Mouse (Mus musculus) ES-CJ7 (cell line): ENCODE results near the gene Acat2.
"Not testable (repeated sequence)": the region's sequence is repeated elsewhere in the genome, so short reads cannot be mapped to it uniquely, and the experiment has no call there.

Source experiments
- DNase-seq: peaks from one replicate; pipeline ENCODE4 v3.0.0; 2011; ENCODE audit warnings: low read depth, low spot score

Acat2 gene

GRCm38 (mm10) chr17:12959377-12959776, 1.2 kb downstream of the Acat2 start:
- DNase-seq, result not testable (repeated sequence)

GRCm38 (mm10) chr17:12956664-12957063, 3.9 kb downstream of the Acat2 start:
- DNase-seq, result no peak

DNA sequence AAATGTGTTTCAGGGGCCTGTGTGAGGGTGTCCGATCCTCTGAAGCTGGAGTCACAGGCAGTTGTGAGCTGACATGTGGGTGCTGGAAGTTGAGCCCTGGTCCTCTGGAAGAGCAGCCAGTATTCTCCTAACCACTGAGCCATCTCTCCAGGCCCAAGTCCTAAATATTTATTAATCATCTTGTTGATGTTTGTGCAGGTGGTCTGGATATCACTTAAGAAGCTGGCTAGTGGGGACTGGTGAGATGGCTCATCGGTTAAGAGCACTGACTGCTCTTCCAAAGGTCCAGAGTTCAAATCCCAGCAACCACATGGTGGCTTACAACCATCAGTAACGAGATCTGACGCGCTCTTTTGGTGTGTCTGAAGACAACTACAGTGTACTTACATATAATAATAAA, 10.9 kb downstream of the Acat2 start:
- no peak for DNase-seq

GRCm38 (mm10) chr17:12942459-12943162, 17.9 kb downstream of the Acat2 start:
- no peak for DNase-seq

DNA sequence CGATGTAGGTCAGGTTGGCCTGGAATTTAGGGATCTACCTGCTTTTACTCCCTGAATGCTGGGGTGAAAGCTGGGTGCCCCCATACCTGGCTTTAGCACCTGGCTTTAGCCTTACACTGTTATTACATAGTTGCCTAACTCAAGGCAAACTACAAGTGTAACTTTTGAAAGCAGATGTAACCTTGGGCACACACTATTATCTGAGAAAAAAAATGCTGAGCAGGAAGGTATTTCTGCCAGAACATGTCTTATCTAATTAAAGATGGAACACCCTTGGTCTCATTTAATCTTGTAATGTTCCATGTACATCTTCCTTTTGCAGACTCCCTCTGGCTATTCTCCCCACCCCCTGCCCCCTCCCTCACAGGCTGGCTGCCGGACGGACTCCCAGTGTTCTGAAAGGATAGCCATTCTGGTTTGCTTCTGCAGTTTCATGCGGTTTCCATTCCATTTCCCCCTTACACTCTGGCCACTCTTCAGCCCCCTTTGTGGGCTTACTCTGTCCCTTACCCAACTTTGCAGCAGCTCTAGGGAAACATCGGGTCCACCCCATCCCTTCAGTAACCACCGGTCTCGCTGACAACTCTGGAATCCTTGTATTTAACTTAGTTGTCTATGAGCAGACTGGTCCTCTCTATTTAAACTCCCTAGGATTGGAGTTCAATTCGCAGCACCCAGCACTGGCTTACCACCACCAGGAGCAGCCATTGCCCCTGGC, 18.8 kb downstream of the Acat2 start:
- DNase-seq, result no peak

DNA sequence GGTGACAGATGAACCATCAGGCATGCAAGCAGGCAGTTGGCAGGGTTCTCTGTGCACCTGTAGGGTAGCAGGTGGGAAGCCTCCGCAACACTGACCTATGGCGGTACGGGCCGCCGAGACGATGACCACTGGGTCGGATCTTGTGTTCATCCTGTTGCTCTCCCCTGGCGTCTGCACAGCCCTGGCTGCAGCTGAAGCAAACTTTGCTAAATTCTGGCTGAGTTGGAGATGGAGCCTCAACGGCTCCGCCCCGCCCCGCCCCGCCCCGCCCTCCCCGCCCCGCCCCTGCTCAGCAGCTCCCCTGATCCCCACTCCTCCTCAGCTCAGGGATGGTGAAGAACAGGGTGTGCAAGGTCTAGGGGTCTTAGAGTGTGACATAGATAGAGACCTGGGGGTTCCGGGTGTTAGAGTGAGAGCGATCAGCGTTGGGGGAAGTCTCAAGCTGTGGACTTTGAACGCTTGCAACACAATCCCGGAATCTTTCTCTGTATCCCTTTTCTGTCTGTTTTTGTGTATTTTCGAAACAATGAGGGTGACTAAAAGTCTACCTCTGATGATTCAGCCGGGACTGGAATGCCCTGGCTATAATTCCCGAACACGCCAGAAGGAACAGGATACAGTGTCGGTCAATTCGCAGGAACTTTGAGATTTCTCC, 20.3 kb downstream of the Acat2 start, which contains the start of gene Acat3:
TSS of gene Acat3 (minus strand) at position 450 of the 655 bp plus-strand sequence.
- no peak for DNase-seq

DNA sequence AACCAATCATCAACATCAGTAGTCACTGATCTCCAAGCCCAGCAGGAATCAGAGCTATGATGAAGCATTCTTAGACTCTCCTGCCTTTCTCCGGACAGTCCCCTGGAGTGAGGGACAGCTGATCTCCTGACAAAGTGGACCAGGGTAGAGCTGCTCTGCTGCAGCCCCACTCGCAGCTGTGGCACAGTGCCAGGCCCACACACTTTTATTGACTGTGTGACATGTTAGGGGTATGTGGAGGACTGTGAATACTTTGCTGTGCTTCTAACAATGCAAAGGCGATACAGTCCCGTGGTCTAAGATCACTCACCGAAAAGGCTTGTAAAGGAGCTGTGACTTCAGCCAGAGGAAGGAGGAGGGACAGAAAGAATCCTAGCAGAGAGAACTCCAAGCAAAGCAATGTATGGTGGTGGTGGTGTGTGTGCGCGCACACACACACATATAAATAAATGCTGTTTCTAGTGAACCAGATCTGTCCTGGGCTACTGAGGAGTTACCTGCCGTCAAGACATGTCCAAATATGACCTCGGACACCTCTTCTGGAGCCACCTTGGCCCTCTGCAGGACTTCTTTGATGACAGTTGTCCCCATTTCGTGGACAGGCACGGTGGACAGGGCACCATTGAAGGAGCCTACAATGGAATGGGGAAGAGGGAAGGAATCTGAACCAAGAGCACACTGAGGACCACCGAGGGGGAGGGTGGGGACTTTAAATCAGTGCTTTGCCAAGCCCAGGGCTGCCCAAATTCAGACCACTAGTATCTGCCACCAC, 21.0 kb downstream of the Acat2 start:
- DNase-seq, result not testable (repeated sequence)

DNA sequence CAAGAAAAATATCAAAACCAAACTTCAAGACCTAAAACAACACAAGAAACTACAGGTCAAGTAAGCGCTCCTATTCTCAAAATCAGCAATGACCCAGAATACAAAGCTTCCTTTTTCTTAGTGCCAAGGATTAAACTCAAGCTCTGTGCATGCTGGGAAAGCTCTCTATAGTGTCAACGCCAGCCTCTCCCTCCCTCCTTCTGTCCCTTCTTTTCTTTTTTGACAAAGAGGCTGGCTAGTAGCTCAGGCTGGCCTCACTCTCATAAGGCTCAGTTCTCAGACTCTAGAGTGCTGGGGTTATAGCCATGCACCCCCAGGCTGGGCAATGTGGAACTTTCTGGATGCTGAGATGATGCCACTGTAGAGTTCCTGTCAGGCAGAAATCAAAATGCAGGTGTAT, 22.5 kb downstream of the Acat2 start:
- DNase-seq, result no peak

DNA sequence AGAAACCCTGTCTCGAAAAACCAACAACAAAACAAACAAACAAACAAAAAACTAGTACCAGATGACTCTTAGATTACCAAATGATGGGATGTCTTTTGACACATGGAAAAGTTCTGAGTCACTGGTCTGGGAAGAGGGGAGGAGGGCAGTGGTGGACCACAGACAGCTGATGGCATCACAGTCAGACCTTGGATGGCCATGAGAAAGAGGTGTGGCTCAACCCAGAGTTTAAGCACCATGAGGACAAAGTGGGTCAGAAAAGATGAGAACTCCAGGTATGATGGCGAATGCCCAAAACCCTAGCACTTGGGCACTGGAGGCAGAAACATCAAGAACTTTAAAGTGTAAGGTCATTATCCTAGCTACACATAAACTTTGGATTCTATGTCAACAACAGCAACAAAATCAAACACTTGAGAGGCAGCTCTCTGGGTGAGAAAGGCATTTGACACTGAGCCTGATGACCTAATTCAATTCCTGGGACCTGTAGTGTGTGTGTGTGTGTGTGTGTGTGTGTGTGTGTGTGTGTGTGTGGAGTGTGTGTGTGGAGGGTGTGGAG, 23.1 kb downstream of the Acat2 start:
- DNase-seq, result no peak

DNA sequence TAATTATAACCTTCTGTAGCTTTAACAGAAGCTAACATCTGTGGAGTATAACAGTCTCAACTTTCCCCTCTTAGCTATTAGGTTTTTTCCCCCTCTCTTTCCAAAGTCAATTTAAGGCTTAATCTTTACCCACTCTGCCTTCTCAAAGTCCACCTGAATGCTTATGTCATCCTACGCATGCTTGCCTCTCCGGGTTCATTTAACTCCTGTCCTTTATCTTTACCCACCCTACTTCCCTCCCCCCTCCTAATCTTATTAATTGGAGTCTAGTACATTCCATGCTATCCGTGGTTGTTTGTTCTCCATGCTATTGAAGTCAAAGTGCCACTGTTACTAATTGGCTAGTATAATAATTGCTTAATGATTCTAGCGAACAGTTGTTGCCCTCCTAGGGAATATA, 24.8 kb downstream of the Acat2 start:
- no peak for DNase-seq

DNA sequence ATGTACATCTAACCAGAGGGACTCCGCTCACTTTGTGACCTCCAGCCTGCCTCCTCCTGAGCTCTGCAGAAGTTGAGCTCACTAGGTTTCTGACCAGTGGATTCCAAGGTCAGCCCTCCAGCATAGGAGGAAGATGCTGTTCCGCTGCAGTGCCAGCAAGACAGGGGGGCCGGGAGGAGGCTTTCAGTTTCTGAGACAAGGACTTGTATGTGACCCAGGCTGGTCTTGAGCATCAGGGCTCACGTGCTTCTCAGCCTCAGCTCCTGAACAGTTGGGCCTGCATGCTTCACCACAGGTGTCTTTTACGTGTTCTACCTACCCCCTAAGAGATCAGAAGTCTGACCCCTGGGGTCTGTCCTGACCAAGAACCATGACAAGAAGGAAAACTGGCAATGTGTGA, 29.0 kb downstream of the Acat2 start:
- DNase-seq, result not testable (repeated sequence)

DNA sequence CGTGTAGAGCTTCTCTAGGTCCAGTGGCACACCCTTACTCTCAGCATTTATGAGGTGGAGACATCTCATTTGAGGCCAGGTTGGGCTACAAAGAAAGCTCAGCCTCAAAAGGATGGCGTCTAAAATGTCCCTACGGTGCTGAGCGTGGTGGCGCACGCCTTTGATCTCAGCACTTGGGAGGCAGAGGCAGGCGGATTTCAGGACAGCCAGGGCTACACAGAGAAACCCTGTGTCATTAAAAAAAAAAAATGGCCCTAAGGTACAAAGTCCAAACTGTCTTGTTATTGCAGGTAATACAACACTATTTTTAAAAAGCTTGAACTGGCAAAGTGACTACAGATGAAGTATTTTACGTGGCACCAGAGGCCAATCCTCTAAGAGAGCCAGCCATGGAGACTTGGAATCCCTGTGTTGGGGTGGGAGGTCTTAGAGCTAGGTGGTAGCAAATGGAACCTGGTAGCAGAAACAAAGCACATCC, 34.8 kb downstream of the Acat2 start:
- no peak for DNase-seq

DNA sequence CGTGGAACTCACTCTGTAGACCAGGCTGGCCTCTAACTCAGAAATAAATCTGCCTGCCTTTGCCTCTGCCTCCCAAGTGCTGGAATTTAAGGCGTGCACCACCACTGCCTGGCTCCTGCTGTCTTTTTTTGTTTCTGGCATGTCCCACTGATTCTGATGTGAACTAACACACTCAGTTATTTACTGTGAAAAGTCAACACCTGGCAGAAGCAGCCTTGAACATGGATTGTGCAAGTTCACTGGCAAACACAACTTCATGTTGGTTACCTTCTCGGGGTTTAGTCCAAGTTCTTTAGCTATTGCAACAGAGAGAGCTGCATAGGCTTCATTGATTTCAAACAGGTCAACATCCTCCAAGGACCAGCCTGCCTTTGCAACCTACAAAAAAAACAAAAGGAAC, 35.5 kb downstream of the Acat2 start:
- DNase-seq, result no peak

- no peak for DNase-seq
Measured at GRCm38 (mm10) chr17:12921073-12921472, 39.5 kb downstream of the Acat2 start.

- DNase-seq, result peak; percentile 72
Measured at GRCm38 (mm10) chr17:12916588-12917380, 43.8 kb downstream of the Acat2 start.

GRCm38 (mm10) chr17:12915881-12916583, 44.5 kb downstream of the Acat2 start, which contains the start of gene Mrpl18:
Mrpl18 (minus strand) TSS chr17:12916345.
- peak; percentile 99 for DNase-seq

- peak; percentile 24 for DNase-seq
Measured at GRCm38 (mm10) chr17:12915488-12915880, 45.1 kb downstream of the Acat2 start, which contains the start of gene Tcp1. Tcp1 (plus strand) TSS chr17:12915701.

GRCm38 (mm10) chr17:12910391-12910790, 50.2 kb downstream of the Acat2 start:
- DNase-seq, result no peak

DNA sequence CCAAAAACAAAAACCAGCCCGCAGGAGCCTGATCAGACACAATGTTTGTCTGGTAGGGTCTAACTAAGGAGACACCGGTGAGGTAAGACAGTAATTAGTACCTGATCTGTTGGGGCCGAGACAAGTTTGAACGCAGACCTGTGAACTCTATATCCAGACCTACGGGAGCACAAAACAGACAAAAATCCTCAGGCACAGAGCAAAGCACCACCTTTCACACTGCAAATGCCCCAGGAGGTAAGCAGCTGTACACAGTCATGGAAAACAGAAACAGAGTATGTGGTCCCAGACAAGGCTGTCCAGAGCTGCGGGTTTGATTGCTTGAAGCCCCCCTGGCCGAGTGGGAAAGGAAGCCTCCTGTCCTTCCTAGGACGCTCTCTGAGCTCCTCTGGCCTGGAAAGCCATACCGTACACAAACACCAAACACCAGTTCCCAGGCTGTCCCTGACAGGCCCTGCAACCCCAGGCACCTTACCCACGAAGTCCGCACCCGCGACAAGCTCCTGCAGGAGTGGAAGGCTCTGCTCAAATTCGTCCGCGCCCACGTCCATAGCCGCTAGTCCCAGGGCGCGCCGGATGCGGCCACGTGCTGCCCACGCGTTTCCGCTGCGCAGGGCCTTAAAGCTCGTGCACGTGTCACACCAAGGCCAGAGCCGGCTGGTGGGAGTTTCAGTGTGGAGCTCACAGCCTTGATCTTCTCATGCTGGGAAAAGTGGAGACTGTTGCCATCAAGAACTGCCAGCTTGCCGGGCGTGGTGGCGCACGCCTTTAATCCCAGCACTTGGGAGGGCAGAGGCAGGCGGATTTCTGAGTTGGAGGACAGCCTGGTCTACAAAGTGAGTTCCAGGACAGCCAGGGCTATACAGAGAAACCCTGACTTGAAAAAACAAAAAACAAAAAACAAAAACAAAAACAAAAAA, 50.9 kb downstream of the Acat2 start, which contains the start of gene Pnldc1:
TSS of gene Pnldc1 (minus strand) at position 870 of the 920 bp plus-strand sequence.
- DNase-seq, result peak; percentile 80
